Mouse (Mus musculus): ENCODE data around the gene Rtkn2.
"Not testable (repeated sequence)": the region's sequence is repeated elsewhere in the genome, so short reads cannot be mapped to it uniquely, and the experiment has no call there.

Rtkn2 gene

DNA sequence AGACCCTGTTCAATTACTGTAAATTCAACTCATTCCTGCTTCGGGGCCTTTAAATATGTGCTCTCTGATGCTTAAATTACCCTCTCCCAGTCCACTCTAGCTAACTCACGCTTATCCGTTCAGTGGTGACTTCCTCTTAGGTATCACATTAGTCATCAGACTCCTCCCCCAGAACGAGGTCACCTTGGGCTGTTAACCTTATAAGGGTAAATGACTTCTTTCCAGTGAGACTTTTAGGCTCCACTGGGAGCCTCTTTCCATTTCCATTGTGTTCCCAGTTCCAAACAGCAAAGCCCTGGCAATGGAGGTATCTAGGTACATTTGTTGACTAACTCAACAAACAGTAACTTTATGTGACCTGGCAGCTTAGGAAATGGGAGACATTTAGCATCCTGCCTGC, 112.5 kb downstream of the Rtkn2 start:
- in situ Hi-C loops (cut with MboI; ENCODE audit: low pct_unique_long_range_greater_than_20kb in 1 of 2, low sequenced_read_pairs in 2 of 2, unreplicated experiment in 1 of 2) = no loop called here

DNA sequence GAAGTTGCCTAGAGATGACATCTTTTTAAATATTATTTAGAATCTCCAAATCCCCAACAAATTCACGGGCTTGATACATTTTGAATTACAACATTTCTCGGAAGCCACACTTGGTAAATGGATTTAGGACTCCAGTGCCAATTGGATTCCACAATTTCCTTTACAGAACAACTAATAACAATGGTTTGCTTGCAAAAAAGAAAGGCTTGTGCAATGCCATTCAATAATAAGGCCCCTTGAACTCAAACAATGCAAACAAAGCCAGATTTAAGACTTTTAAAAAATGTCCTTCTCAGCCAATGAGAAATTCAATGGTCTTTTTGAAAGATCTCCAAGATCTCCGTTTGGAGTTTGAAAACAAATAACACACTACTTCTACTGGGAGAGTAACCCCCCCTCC, 114.1 kb downstream of the Rtkn2 start:
- in situ Hi-C loops (cut with MboI; ENCODE audit: low pct_unique_long_range_greater_than_20kb in 1 of 2, low sequenced_read_pairs in 2 of 2, unreplicated experiment in 1 of 2) = no loop called here

DNA sequence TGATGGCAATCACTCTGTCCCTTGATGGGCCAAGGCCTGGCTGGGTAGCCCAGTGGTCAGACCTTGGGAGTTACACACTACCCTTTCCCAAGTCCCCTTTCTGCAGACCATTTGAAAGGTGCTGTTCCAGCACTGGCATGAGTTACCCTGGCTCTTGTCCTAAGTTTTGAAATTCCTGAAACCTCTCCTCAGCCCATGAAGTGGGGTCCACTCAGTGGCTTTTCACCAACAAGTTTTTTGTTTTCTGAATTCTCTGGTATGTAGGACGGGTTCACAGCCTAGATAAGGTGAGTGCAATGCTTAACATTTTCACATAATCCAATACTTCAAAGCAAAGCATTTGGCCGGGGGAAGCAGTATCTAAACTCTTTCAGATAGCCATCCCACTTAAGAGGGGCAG, 115.8 kb downstream of the Rtkn2 start:
- in situ Hi-C loops (cut with MboI; ENCODE audit: low pct_unique_long_range_greater_than_20kb in 1 of 2, low sequenced_read_pairs in 2 of 2, unreplicated experiment in 1 of 2) = no loop called here

GRCm38 (mm10) chr10:68096395-68096794, 117.0 kb downstream of the Rtkn2 start:
- in situ Hi-C loops (cut with MboI; ENCODE audit: low pct_unique_long_range_greater_than_20kb in 1 of 2, low sequenced_read_pairs in 2 of 2, unreplicated experiment in 1 of 2) = no loop called here

GRCm38 (mm10) chr10:68097821-68098675, 118.7 kb downstream of the Rtkn2 start:
- in situ Hi-C loops (cut with MboI; ENCODE audit: low pct_unique_long_range_greater_than_20kb in 1 of 2, low sequenced_read_pairs in 2 of 2, unreplicated experiment in 1 of 2) = no loop called here

- in situ Hi-C loops (cut with MboI; ENCODE audit: low pct_unique_long_range_greater_than_20kb in 1 of 2, low sequenced_read_pairs in 2 of 2, unreplicated experiment in 1 of 2) = not testable (repeated sequence)
Observed at GRCm38 (mm10) chr10:68099801-68100200, 120.4 kb downstream of the Rtkn2 start.

- in situ Hi-C loops (cut with MboI; ENCODE audit: low pct_unique_long_range_greater_than_20kb in 1 of 2, low sequenced_read_pairs in 2 of 2, unreplicated experiment in 1 of 2) = no loop called here
Observed at GRCm38 (mm10) chr10:68100506-68100905, 121.1 kb downstream of the Rtkn2 start.

GRCm38 (mm10) chr10:68101251-68101650, 121.9 kb downstream of the Rtkn2 start:
- in situ Hi-C loops (cut with MboI; ENCODE audit: low pct_unique_long_range_greater_than_20kb in 1 of 2, low sequenced_read_pairs in 2 of 2, unreplicated experiment in 1 of 2) = no loop called here

DNA sequence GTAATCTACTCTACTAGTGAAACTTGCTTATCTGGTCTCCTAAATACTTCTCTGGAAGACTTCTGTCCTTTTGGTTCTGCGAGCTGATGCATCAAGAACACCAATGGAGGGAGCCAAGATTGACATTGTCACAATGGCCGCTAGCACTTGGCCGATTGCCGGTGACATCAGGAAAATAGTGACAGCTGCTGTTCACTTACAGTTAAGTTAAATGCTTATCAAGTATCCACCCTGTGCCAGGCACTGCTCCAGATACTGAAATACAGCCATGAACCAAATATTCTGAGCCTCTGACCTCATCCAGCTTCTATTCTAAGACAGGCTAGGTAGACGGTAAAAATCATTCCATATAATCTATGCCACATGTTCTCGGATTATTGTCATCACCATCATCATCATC, 123.2 kb downstream of the Rtkn2 start:
- in situ Hi-C loops (cut with MboI; ENCODE audit: low pct_unique_long_range_greater_than_20kb in 1 of 2, low sequenced_read_pairs in 2 of 2, unreplicated experiment in 1 of 2) = no loop called here

DNA sequence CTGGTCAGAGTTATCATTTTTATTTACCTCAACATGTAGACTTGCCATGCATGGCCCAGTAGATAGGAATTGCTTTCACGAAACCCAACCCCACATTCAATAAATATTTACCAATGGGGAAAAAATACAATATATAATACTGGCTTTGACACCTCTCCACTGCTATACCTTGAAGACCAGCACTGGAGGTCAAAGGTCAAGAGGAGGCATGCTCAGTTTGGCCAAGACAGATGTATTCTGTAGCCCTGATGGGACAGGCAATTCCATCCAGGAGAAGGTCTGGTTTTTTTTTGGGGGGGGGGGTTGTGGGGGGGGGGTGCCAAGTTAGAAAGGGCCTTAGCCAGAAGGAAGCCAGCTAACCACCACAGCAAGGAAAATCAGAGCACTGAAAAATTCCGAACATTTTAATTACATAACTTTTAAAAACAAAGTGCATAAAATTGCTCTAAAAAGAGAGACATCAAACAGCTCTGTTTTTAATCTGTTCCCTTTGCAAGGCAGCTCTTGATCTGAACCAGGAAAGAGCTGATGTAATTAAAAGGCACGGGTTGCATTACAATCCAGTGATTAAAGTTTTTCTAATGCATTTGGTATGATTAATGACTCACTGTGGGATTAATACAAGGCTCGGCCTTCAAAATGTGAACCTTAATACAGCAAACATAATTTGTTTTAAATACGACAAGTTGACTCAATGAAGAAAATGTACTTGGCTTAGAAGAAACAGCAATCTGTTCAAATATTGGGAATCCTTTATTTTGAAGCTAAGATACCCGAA, 123.9 kb downstream of the Rtkn2 start:
- in situ Hi-C loops (cut with MboI; ENCODE audit: low pct_unique_long_range_greater_than_20kb in 1 of 2, low sequenced_read_pairs in 2 of 2, unreplicated experiment in 1 of 2) = no loop called here

DNA sequence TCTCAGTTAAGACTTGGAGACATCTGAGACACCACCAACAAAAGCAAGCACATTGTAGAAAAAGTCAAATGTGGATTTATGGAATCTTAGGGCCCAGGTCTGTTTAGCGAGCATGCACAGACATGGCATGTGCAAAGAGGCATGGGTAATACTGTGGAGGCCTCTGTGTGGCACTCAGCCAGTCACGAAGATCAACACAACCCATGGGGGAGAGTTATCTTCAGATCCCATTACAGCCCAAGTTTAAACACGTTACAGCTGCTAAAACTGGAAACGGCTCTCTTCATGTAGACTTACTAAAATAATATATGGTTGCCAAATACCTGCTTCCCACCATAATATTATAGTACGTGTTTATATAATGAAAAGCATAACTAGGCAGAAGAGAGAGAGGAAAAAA, 124.6 kb downstream of the Rtkn2 start:
- in situ Hi-C loops (cut with MboI; ENCODE audit: low pct_unique_long_range_greater_than_20kb in 1 of 2, low sequenced_read_pairs in 2 of 2, unreplicated experiment in 1 of 2) = no loop called here

DNA sequence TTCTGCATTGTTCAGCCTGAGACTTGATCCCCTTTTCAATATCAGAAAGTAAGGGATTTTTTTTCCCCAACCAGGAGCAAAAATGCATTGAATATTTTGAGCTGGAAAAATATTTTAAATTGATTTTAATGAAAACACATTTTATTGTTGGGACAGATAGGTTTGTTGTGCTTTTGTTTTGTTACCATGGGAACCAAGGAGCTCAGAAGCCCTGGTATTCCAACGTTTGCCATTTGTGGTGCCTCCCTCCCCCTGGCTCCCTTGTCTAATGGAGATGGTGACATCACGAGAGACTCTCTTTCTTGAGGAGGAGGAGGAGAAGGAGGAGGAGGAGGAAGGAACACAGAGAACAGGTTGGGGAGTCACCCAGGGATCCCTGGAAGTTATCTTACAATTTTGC, 125.1 kb downstream of the Rtkn2 start:
- in situ Hi-C loops (cut with MboI; ENCODE audit: low pct_unique_long_range_greater_than_20kb in 1 of 2, low sequenced_read_pairs in 2 of 2, unreplicated experiment in 1 of 2) = no loop called here

DNA sequence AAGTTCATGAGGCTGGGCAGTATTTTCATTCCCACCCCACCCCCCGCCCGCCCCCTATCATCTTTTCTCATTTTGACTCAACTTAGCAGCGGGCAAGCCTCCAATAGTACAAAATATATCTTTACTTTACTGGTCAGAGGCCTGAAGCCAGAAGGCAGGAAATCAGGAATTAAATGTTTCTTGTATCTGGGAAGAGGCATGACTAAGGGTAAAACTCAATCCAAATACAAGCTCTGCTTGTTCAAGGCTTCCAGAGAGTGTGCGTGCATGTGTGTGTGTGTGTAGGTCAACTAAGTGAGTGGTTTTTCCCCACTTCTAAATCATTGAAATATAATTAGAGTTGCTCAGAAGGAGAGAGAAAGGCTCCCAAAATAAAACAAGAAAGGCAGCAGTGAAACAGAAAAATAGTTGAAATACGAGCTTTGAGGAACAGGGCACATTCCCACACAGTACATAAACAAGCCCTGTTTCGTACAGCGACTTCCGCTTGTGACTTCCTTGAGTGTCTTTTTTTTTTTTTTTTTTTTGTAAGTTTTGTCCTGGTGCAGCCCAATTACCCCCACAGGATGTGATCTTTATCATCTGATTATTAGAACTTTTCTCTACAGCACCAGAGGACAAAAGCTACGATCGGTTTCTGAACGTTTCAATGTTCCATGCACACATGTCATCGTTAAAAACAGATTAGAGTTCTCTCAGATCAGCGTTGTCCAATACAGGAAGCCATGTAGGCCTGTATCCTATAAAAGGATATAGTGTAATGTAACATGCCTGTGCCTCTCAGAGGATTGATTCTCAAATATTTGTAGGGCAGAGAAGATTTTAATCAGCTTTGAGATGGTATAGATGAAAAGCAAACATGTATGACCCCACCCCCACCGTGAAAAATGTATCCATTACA, 125.8 kb downstream of the Rtkn2 start:
- in situ Hi-C loops (cut with MboI; ENCODE audit: low pct_unique_long_range_greater_than_20kb in 1 of 2, low sequenced_read_pairs in 2 of 2, unreplicated experiment in 1 of 2) = no loop called here

DNA sequence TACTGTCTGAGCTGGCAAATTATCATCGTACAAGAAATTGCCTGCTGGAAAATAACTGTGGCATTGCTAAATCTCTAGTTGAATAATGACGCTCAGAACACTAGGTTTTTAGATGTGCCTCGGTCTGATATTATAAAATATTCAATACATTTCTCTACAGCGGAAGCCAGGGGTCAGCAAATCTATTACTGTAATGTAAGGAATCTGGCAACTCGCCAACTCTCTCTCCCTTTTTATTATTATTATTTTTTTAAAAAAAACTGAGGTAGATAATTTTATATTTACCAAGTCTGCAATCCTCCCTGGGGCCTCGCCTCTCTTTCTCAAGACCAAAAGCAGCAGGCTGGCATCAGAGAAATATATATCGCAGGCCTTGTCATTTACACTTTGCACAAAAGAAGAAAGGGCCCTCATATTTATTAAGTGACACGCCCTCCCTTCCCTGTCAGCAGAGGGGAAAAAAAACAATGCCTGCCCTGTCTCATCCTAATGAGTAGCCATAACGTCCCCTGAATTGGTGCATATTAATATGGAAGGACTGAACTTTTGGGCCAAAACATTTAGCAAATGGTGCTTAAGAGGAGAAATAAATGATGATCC, 127.1 kb downstream of the Rtkn2 start:
- in situ Hi-C loops (cut with MboI; ENCODE audit: low pct_unique_long_range_greater_than_20kb in 1 of 2, low sequenced_read_pairs in 2 of 2, unreplicated experiment in 1 of 2) = no loop called here

GRCm38 (mm10) chr10:68107716-68108115, 128.3 kb downstream of the Rtkn2 start:
- in situ Hi-C loops (cut with MboI; ENCODE audit: low pct_unique_long_range_greater_than_20kb in 1 of 2, low sequenced_read_pairs in 2 of 2, unreplicated experiment in 1 of 2) = no loop called here

Data from mouse embryonic stem cell (cell line).